Mouse (Mus musculus): ENCODE measurements at regions not wholly inside any gene's neighbourhood (a gene's known extent, or its start where the extent isn't known, plus 50 kb on each side); places are given as distances from the start of the nearest gene placed in this dataset.

DNA sequence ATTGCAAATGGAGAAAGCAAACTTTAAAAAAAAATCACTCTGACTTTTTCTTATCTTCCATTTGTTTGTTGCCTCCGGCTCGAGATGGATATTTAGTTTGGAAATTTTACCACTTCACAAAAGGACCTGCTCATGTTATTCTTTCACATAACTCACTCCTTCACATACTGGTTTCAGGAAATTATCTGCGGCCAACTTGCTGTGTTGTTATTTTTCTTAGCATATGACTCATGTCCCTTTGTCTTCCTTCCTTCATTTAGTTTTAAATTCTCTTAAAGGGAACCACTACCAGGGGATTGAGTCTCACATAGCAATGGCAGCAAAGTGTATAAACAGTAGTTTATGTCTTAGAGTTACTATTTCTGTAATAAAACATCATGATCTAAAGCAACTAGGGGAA is 217.8 kb downstream of the Ahr start:
- no peak for DNase-seq (ENCODE audit: low spot score in 2 of 2)

GRCm38 (mm10) chr12:35314035-35314434 is 220.8 kb downstream of the Ahr start:
- DNase-seq (ENCODE audit: low spot score in 2 of 2) = no peak

GRCm38 (mm10) chr12:35313191-35313925 is 221.5 kb downstream of the Ahr start:
- peak; percentile 27 to 62 for DNase-seq (ENCODE audit: low spot score in 2 of 2)

DNA sequence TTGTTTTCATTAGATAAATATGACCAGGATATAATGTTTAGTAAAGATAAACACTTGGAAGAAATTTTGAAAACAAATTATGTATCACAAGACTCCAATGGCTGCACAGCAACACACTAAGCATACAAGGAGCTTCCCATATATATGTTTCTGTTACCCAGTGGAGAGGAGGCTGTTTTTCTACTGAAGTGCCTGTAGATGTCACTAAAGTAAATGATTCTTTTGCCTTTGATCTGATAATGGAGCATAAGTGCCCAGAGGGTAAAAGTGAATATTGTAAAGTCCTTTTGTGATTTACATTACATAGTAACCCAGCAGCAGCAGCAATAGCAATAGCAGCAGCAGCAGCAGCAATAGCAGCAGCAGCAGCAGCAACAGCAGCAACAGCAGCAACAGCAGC is 226.3 kb downstream of the Ahr start:
- DNase-seq (ENCODE audit: low spot score in 2 of 2) = no peak

DNA sequence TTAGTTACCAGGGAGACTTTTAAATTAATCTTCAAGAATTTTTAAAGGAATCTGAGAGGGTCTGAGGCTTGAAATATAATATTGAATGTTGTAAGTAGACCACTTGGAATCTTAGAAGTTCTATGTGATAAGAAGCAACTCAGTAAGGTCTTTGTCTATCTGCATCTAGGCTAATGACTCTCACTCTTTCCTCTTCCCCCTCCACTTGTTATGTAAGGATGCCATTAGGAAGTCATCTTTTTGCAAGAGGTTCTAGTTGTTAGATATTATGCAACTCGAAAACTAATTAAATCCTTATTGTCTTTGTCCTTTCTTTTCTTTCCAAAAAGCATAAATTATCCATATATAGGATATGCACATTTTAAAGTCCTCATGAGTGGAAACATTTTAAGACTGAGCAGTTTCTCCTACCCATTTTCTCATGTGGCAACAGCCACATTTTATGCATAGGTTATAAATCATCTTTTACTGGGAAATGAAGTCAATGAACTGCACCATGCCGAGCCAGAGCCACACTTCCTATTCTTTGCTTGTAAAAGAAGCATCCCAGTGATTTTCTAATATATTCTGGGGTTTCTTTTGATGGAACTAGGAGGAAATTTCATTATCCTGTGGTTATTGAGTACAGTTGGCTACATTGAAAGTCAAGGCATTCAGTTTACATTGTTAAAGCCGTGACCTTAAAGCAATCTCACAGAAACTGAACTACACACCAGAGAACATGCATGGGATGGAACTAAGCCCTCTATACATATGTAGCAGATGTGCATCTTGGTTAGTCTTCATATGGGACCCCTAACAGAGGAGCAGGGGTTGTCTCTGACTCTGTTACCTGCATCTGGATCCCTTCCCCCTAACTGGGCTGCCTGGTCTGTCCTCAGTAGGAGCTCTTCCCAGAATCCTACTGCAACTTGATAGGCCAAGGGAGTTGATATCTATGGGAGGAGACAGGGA is 230.8 kb downstream of the Ahr start:
- no peak for DNase-seq (ENCODE audit: low spot score in 2 of 2)

DNA sequence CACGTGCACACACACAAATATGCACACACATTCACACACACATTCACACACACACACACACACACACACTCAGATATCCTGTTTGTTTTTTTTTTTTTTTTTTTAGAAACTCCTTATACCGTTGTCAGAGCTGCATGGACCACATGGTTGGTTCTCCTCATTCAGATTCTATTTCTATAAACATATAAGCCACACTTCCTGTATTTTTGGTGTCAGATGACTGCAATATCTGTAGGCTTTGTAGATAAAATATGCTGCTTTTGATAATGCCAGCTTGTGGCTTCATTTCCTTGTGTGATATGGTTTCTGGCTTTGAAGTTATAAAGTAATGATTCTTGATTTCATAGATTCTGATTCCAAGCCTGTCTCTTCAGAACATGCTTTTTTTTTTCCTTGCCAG is 231.7 kb downstream of the Ahr start:
- no peak for DNase-seq (ENCODE audit: low spot score in 2 of 2)

DNA sequence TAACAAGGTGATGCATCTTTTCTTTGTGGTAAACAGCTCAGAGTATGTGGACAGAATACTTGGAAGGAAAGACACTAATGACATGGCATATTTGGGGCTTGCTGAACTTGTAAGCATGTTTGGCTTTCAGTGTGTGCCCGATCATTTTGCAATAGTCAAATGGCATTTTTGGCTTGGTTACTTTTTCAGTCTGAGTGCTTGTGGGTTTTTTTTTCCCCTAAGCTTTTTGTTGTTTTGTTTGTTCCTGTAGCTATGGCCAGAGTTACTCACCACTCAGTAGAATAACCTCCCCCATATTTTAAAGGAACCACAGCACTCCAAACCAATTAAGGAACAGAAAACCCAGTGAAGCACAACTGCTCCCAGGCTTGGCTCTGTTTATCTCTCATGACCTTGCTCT is 240.2 kb downstream of the Ahr start:
- no peak for DNase-seq (ENCODE audit: low spot score in 2 of 2)

- no peak for DNase-seq (ENCODE audit: low spot score in 2 of 2)
Observed at GRCm38 (mm10) chr12:35293566-35293965, 241.3 kb downstream of the Ahr start.

- no peak for DNase-seq (ENCODE audit: low spot score in 2 of 2)
Observed at GRCm38 (mm10) chr12:35291941-35292341, 242.9 kb downstream of the Ahr start.

- no peak for DNase-seq (ENCODE audit: low spot score in 2 of 2)
Observed at GRCm38 (mm10) chr12:35287974-35288373, 241.0 kb downstream of the Snx13 start.

DNA sequence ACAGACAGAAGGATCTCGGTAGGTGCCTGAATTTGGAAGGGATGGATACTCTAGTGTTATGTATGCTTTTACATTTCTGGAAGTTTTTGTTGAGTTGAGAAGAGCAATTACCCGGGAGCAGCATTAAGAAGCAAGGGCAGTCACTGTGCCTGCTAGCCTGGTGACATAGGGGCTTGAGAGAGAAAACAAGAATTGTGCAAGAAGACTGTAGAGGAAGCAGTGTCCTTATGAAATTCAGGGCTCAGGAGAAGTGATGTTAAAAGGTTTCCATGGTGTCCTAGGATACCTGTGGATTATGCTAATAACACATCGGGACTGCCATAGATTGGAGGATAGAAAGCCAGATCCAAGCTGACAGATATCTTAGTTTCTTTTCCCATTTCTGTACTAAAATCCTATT is 240.6 kb downstream of the Snx13 start:
- no peak for DNase-seq (ENCODE audit: low spot score in 2 of 2)

GRCm38 (mm10) chr12:35286974-35287553 is 240.1 kb downstream of the Snx13 start:
- no peak for DNase-seq (ENCODE audit: low spot score in 2 of 2)

DNA sequence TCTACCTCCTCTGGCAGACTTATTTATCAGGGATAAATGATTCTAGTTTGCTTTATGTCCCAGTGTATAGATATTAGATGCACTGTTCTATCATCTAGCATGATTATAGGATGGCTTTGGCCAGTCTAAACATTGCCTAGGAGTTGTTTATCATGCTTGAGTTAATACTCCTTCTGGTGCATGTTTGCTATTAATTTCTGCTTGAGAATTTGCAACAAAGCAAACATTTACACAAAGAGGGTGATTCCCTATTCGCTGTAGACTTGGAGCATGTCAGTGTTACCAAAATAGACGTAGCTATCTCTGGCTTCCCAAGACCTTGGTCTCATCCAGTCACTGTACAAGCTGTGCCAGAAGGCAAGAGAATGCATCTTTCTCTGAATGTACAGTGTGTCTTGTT is 237.4 kb downstream of the Snx13 start:
- no peak for DNase-seq (ENCODE audit: low spot score in 2 of 2)

DNA sequence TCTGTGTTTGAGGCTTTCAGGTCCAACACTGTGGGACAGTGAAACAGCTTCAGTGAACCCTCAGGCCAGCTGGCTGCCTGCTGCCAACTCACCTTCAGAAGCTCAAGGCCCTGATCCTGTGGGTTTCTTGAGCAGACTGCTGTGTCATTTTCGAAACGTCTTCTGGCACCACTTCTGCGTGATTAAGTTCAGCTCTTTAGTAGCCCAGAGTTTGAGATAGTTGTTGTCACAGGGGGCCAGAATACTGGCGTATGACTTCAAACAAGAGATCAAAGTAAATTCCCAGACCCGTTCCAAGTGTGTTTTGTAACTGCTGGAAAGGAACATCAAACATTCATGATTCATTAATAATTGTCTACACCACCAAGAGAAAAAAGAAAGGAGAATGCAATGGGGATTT is 236.9 kb downstream of the Snx13 start:
- no peak for DNase-seq (ENCODE audit: low spot score in 2 of 2)

DNA sequence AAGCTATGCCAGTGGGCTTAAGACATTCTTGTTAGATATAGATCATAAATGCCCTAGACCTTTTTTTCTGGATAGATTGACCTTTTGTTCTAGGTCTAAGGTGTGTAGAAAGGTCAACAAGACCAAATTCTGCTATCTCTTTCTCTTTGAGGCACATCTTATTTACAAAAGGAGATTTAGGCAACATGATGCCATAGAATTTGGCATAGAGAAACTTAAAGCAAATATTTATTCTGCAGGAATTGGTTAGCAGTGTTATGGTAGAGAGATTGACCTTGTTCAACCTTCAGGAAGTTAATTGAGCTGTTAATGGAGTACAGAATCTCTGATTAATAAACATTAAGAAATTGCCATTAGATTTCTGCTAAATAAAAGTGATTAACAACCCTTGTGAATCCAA is 236.4 kb downstream of the Snx13 start:
- DNase-seq (ENCODE audit: low spot score in 2 of 2) = no peak

DNA sequence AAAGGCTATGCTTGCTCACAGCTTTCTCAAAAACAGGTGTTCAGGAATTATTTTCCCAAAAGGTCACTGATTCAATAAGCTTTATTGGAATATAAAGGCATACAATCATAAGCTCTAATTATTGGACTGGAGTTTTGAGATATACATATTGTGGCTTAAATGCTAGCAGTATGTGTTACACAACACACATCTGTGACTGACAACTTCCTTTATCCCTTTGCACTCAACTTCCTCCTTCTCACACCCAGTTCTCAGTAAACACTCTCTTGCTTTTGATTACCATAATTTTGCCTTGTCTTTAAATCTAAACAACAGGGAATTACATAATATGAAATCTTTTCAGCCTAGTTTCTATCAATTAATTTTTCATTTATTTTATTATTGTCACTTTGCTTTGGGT is 222.5 kb downstream of the Snx13 start:
- no peak for DNase-seq (ENCODE audit: low spot score in 2 of 2)

DNA sequence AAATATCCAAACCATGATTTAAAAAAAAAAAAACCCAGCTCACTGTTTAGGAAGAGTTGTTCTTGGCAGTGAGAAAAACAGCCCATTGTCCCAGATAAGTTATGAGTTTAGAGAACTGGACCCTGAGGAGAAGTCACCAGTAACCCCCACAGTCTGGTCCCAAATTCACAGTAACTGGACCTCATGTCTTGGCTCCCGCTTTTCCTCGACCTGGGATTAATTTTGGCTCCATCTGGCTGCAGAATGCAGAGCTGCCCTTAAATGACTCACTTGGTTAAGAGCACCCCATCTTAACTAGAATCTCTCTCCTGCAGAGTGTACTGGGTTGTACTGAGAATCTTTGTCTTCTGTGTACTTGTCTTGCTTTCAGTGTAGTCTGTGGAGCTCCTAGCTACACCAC is 221.0 kb downstream of the Snx13 start:
- no peak for DNase-seq (ENCODE audit: low spot score in 2 of 2)

- no peak for DNase-seq (ENCODE audit: low spot score in 2 of 2)
Observed at GRCm38 (mm10) chr12:35267023-35267654, 220.2 kb downstream of the Snx13 start.

DNA sequence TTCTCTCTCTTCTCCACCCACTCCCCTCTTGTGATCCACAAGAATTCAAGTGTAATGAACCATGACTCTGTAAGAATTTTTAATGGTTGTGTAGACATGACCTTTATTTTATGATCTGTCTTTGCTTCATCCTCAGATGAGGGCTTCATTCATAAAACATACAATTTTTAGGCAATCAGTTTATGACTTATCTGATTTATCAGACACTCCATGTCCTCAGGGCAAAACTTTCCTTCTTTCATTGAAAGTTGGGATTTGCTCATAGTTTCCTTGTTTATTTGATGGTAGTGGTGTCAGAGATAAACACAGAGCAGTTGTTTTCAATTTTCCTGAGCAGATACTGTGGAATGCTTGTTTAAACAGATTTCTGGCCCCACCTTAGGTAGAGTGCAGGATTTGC is 212.8 kb downstream of the Snx13 start:
- no peak for DNase-seq (ENCODE audit: low spot score in 2 of 2)

GRCm38 (mm10) chr12:35255723-35256401 is 208.9 kb downstream of the Snx13 start:
- no peak for DNase-seq (ENCODE audit: low spot score in 2 of 2)

GRCm38 (mm10) chr12:35248476-35248875 is 201.5 kb downstream of the Snx13 start:
- DNase-seq (ENCODE audit: low spot score in 2 of 2) = no peak
